Mouse (Mus musculus) bone marrow macrophage, adult 2 months (primary cell): Measurements from ENCODE around the gene Zswim4.

Source experiments
- CTCF ChIP-seq: IDR thresholded peaks from 2 replicates; pipeline ENCODE4 v1.5.1; 2012; ENCODE audit warnings: low read depth, mild to moderate bottlenecking, low read length, moderate library complexity
- POLR2A ChIP-seq: IDR thresholded peaks from 2 replicates; pipeline ENCODE4 v1.6.1; 2012; ENCODE audit warnings: mild to moderate bottlenecking, low read depth, low read length, borderline replicate concordance

GRCm38 (mm10) chr8:84192023-84192422 lies 44.8 kb downstream of the Zswim4 start:
- no peak for TF ChIP-seq CTCF
- TF ChIP-seq POLR2A = no peak
